Mouse (Mus musculus): ENCODE data around the gene Sp2.

DNA sequence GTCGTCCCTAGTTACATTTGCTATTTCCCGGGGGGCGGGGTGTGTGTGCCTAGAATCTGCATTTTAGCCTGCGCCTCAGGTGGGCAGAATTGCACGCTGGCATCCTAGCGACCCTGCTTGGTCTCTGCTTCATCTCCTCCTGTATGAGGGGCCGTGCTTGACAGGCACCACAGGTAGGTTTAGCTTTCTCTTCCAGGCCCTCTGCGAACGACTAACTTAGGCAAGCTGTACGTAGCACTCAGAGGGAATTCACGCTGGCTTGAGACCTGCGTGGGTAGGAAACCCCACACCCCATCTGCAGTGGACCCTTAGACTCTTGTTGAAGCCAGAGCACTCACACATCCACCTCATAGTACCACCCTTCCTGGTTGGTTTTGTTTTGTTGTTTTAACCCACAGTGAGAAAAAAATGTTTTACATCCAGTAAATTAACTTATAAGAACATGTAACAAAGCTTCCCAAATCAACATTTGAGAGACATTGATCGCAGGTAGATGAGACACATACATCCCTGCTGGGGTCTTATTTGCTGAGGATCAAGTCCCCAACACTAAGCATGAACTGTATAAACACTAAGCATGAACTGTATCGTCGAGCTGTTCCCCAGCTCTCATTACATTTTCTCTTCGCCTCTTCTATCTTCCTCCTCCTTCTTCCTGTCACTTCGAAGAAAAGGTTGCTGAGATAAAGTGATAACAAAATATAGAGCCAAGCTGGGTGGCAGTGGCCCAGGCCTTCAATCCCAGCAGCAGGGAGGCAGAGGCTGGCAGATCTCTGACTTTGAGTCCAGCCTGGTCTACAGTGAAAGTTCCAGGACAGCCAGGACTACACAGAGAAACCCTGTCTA, 4.1 kb downstream of the Sp2 start:
- TF ChIP-seq CTCF (IDR thresholded peaks at IDR 0.05; ENCODE audit: low read depth) (no peak), EP300 (optimal IDR thresholded peaks at IDR 0.05) (no peak)

Measured in stomach, postnatal 0 days (tissue).